Mouse (Mus musculus) heart, postnatal 0 days (tissue): ENCODE results near the gene Ppp1r7. TPM values are rescaled to one million over a fixed set of nuclear protein-coding genes. Genes with fewer than 3 reads are reported as not detected.
A peak's percentile ranks its signal among the peaks of the same experiment; 100 is the strongest.
"Not testable (repeated sequence)": the region's sequence is repeated elsewhere in the genome, so short reads cannot be mapped to it uniquely, and the experiment has no call there.

ENCODE experiments used
- ATAC-seq: fragments of 200-750 bp; cut with Nextera tagmentation; 2 replicates; pipeline ENCODE4 v1.8.0; 2017; ENCODE audit warnings: low read depth, moderate number of reproducible peaks, moderate library complexity; ENCODE audit not compliant: insufficient read depth
- DNase-seq: peaks from one replicate; pipeline ENCODE4 v3.0.0-alpha.2; 2016; ENCODE audit warnings: low spot score
- H3K27ac ChIP-seq: fragments of 300-500 bp; sonication (generic); 2 replicates; pipeline ENCODE4 v1.5.1; 2014; ENCODE audit warnings: low read depth, mild to moderate bottlenecking
- H3K27me3 ChIP-seq: fragments of 300-500 bp; sonication (generic); 2 replicates; pipeline ENCODE4 v1.6.1; 2014; ENCODE audit warnings: low read length, mixed read lengths; ENCODE audit not compliant: control insufficient read depth, insufficient read depth
- H3K36me3 ChIP-seq: fragments of 300-500 bp; sonication (generic); replicated peaks from 2 replicates; pipeline ENCODE4 v1.6.1; 2014; ENCODE audit warnings: low read length, mixed read lengths; ENCODE audit not compliant: control insufficient read depth, insufficient read depth
- H3K4me1 ChIP-seq: fragments of 300-500 bp; sonication (generic); 2 replicates; pipeline ENCODE4 v1.6.1; 2014; ENCODE audit warnings: antibody characterized with exemption; ENCODE audit not compliant: control insufficient read depth, insufficient read depth
- H3K4me2 ChIP-seq: fragments of 300-500 bp; sonication (generic); 2 replicates; pipeline ENCODE4 v1.6.1; 2014; ENCODE audit warnings: low read depth, mild to moderate bottlenecking, low read length, moderate library complexity
- H3K4me3 ChIP-seq: fragments of 300-500 bp; sonication (generic); 2 replicates; pipeline ENCODE4 v1.5.1; 2014; ENCODE audit warnings: low read depth, low read length
- H3K9ac ChIP-seq: fragments of 300-500 bp; sonication (generic); replicated peaks from 2 replicates; pipeline ENCODE4 v1.6.1; 2014; ENCODE audit warnings: low read depth, low read length, mixed read lengths
- H3K9me3 ChIP-seq: fragments of 300-500 bp; sonication (generic); replicated peaks from 2 replicates; pipeline ENCODE4 v1.6.1; 2016; ENCODE audit warnings: low read length; ENCODE audit not compliant: control insufficient read depth
- CTCF ChIP-seq: IDR thresholded peaks from 2 replicates; pipeline ENCODE4 v1.5.1; 2016; ENCODE audit warnings: antibody characterized with exemption, control low read depth, low read depth
- EP300 ChIP-seq: IDR thresholded peaks from 2 replicates; pipeline ENCODE4 v1.6.1; 2016; ENCODE audit warnings: antibody characterized with exemption, low read depth
- WGBS: fragments of 180-500 bp; shearing (Covaris S2); extraction: QIAGEN DNeasy Blood & Tissue Kit; methylation state at CpG from one replicate; pipeline ENCODE4 v1.1.7; 2014; 5-methylcytosine and 5-hydroxymethylcytosine counted together
- polyA plus RNA-seq: library from polyadenylated mRNA; unstranded; fragments of >200 nt; fragmentation: Nextera tagmentation; extraction: Ambion mirVana; gene quantifications from 2 replicates; pipeline ENCODE4 v1.2.1, GENCODE M21; 2015
- total RNA-seq: library from RNA; depleted of rRNA; stranded (reverse); fragments of >200 nt; gene quantifications from 2 replicates; pipeline ENCODE4 v1.2.3, GENCODE M21; 2014; ENCODE audit warnings: low replicate concordance; rRNA removed

Ppp1r7 gene
- 2.8 and 3.2 TPM in 2 replicates for total RNA-seq
- polyA plus RNA-seq: 38.3 and 43.0 TPM in 2 replicates

GRCm38 (mm10) chr1:93342648-93343503, at the start of gene Ppp1r7, which contains the start of gene Pask:
TSS of gene Ppp1r7 (plus strand) at chr1:93342854.
TSS of gene Pask (minus strand) at chr1:93343482.
- peak within 1 kb of the TSS; percentile 71 for H3K27ac ChIP-seq
- WGBS: under 1% methylated on average over 63 of the region's 63 CpGs
- no peaks in the 10 kb centered on the region for H3K9me3 ChIP-seq
- no peaks in the 10 kb centered on the region for H3K27me3 ChIP-seq
- H3K36me3 ChIP-seq: peaks cover 9% of the 10 kb centered on the region
- ATAC-seq (peak; percentile 94), DNase-seq (peak; percentile 95)
- peak within 1 kb of the TSS; percentile 94 for H3K4me3 ChIP-seq
- peak within 1 kb of the TSS; percentile 83 for H3K9ac ChIP-seq
- TF ChIP-seq CTCF: no peak
- no peak for TF ChIP-seq EP300
- peaks cover 11% of the 10 kb centered on the region; the same call in 1 of the 2 replicates for H3K4me1 ChIP-seq
- peak within 1 kb of the TSS; percentile 88 for H3K4me2 ChIP-seq

GRCm38 (mm10) chr1:93294491-93294890, 48.2 kb upstream of the Ppp1r7 start:
- not testable (repeated sequence) for ATAC-seq, DNase-seq, H3K4me3 ChIP-seq, H3K9ac ChIP-seq, H3K27me3 ChIP-seq, H3K4me2 ChIP-seq, H3K4me1 ChIP-seq, H3K27ac ChIP-seq, H3K9me3 ChIP-seq
- peaks cover 31% of the 10 kb centered on the region for H3K36me3 ChIP-seq
- WGBS: 67% methylated on average over 3 of the region's 3 CpGs

- Histone ChIP-seq H3K4me3 (no peak overlapping the region), H3K4me1 (no peaks in the 10 kb centered on the region), H3K36me3 (peaks cover 71% of the 10 kb centered on the region), H3K9me3 (no peaks in the 10 kb centered on the region), H3K9ac (no peak overlapping the region), H3K4me2 (no peak overlapping the region), H3K27me3 (no peaks in the 10 kb centered on the region), H3K27ac (no peak overlapping the region)
- TF ChIP-seq EP300 (no peak), CTCF (no peak)
- WGBS: 80% methylated on average over 4 of the region's 4 CpGs
- ATAC-seq (no peak), DNase-seq (no peak)
These were observed 42.9 kb upstream of the Ppp1r7 start for GRCm38 (mm10) chr1:93299791-93300190.

GRCm38 (mm10) chr1:93300578-93300977, 42.1 kb upstream of the Ppp1r7 start:
- H3K36me3 ChIP-seq: peaks cover 70% of the 10 kb centered on the region

GRCm38 (mm10) chr1:93305581-93306337, 36.9 kb upstream of the Ppp1r7 start, which contains the start of gene Mterf4:
TSS of gene Mterf4 (minus strand) at chr1:93305915.
- 7% methylated on average over 36 of the region's 36 CpGs for WGBS
- TF ChIP-seq EP300 (no peak), CTCF (no peak)
- Histone ChIP-seq H3K4me3 (peak within 1 kb of the TSS; percentile 73), H3K27me3 (no peaks in the 10 kb centered on the region), H3K36me3 (peaks cover 32% of the 10 kb centered on the region), H3K9ac (peak within 1 kb of the TSS; percentile 61), H3K9me3 (no peaks in the 10 kb centered on the region), H3K27ac (peak within 1 kb of the TSS; percentile 15; the same call in 1 of the 2 replicates), H3K4me1 (peaks cover 6% of the 10 kb centered on the region; the same call in 1 of the 2 replicates), H3K4me2 (peak within 1 kb of the TSS; percentile 83)
- ATAC-seq (peak; percentile 93), DNase-seq (peak; percentile 75)

More at GRCm38 (mm10) chr1:93300578-93300977, 42.1 kb upstream of the Ppp1r7 start:
- no peak overlapping the region for H3K4me2 ChIP-seq
- H3K4me1 ChIP-seq: peaks cover 6% of the 10 kb centered on the region; the same call in 1 of the 2 replicates
- no peaks in the 10 kb centered on the region for H3K9me3 ChIP-seq
- WGBS: 46% methylated on average over 3 of the region's 3 CpGs
- ATAC-seq: no peak
- TF ChIP-seq CTCF (no peak), EP300 (no peak)
- no peak for DNase-seq
- no peaks in the 10 kb centered on the region for H3K27me3 ChIP-seq
- H3K27ac ChIP-seq: no peak overlapping the region
- no peak overlapping the region for H3K4me3 ChIP-seq
- no peak overlapping the region for H3K9ac ChIP-seq
